Mouse (Mus musculus) heart, embryonic 11.5 days (tissue): ENCODE measurements around the gene Prkce. TPM values are rescaled to one million over a fixed set of nuclear protein-coding genes. Genes with fewer than 3 reads are reported as not detected.

Experiments
- ATAC-seq: fragments of 200-750 bp; cut with Nextera tagmentation; replicated peaks from 2 replicates; pipeline ENCODE4 v1.8.0; 2017; ENCODE audit warnings: moderate library complexity; ENCODE audit not compliant: insufficient number of reproducible peaks, low FRiP score, low TSS enrichment
- H3K27ac ChIP-seq: fragments of 300-500 bp; sonication (generic); 2 replicates; pipeline ENCODE4 v1.5.1; 2014; ENCODE audit warnings: mild to moderate bottlenecking, low read depth, low read length
- H3K27me3 ChIP-seq: fragments of 300-500 bp; sonication (generic); 2 replicates; pipeline ENCODE4 v1.6.1; 2014; ENCODE audit warnings: mild to moderate bottlenecking, low read length, mixed read lengths; ENCODE audit not compliant: control insufficient read depth, insufficient read depth
- H3K36me3 ChIP-seq: fragments of 300-500 bp; sonication (generic); 2 replicates; pipeline ENCODE4 v1.6.1; 2014; ENCODE audit warnings: mild to moderate bottlenecking, low read length, moderate library complexity, mixed read lengths; ENCODE audit not compliant: control insufficient read depth, insufficient read depth
- H3K4me1 ChIP-seq: fragments of 300-500 bp; sonication (generic); 2 replicates; pipeline ENCODE4 v1.6.1; 2014; ENCODE audit warnings: low read length; ENCODE audit not compliant: control insufficient read depth, insufficient read depth
- H3K4me2 ChIP-seq: fragments of 300-500 bp; sonication (generic); 2 replicates; pipeline ENCODE4 v1.6.1; 2014; ENCODE audit warnings: mild to moderate bottlenecking, moderate library complexity
- H3K4me3 ChIP-seq: fragments of 300-500 bp; sonication (generic); 2 replicates; pipeline ENCODE4 v1.5.1; 2014; ENCODE audit warnings: low read depth, low read length
- H3K9ac ChIP-seq: fragments of 300-500 bp; sonication (generic); 2 replicates; pipeline ENCODE4 v1.6.1; 2014; ENCODE audit warnings: mild to moderate bottlenecking, low read depth, low read length, moderate library complexity
- H3K9me3 ChIP-seq: fragments of 300-500 bp; sonication (generic); replicated peaks from 2 replicates; pipeline ENCODE4 v1.6.1; 2016; ENCODE audit warnings: low read length; ENCODE audit not compliant: control insufficient read depth
- WGBS: fragments of 180-500 bp; shearing (Covaris S2); extraction: QIAGEN DNeasy Blood & Tissue Kit; methylation state at CpG from one replicate; pipeline ENCODE4 v1.1.7; 2014; ENCODE audit not compliant: insufficient replicate concordance; 5-methylcytosine and 5-hydroxymethylcytosine counted together
- polyA plus RNA-seq: library from polyadenylated mRNA; unstranded; fragments of >200 nt; fragmentation: Nextera tagmentation; extraction: Ambion mirVana; gene quantifications from 2 replicates; pipeline ENCODE4 v1.2.1, GENCODE M21; 2014

Prkce gene
- polyA plus RNA-seq, 1 experiment from 2014 or later = 12.8 TPM

DNA sequence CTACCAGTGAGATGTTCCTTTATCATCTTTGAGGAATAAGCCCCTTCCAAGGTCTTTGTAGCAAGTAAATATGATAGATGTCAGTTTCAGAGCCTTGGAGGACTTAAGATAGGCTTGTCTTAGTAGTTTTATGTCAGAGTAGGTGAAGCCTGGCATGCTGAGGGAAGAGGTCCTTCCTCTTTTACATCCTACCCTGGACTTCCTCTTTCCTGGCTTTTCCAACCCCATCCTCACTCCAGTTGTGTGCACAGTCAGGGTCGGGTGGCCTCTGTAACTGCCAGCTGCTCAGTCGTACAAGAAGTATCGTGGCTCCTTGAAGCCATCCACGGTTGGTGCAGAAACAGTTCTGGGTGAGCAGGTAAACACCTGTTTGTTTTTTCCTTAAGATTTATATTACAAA is 517.7 kb downstream of the Prkce start:
- H3K4me1 ChIP-seq = no peaks in the 10 kb centered on the region
- ATAC-seq = no peak
- no peaks in the 10 kb centered on the region for H3K27me3 ChIP-seq
- 79% methylated on average over 4 of the region's 4 CpGs for WGBS
- no peak overlapping the region for H3K4me2 ChIP-seq
- no peak overlapping the region for H3K9ac ChIP-seq
- H3K27ac ChIP-seq = no peak overlapping the region
- H3K9me3 ChIP-seq = no peaks in the 10 kb centered on the region
- no peak overlapping the region for H3K4me3 ChIP-seq
- no peaks in the 10 kb centered on the region for H3K36me3 ChIP-seq

DNA sequence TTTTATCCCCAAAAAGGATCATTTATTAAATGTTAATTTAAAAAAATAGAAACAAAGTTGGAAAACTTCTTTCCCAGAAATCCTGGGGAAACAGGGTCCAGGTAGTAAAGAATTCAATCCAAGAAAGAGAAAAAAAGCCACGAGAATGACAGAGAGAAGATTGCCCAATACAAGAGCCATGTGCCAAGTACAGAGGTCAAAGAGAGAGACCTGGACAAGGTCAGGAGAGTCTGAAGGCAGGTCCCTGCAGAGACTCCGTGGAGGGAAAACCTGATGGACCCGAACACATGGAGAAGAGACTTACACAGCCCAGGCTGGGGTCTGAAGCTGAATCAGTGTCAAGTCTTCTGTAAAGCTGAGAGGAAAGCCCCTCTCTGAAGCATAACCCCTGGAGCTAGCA is 519.4 kb downstream of the Prkce start:
- H3K4me3 ChIP-seq = no peak overlapping the region
- H3K4me1 ChIP-seq = no peaks in the 10 kb centered on the region
- no peaks in the 10 kb centered on the region for H3K36me3 ChIP-seq
- H3K9ac ChIP-seq = no peak overlapping the region
- ATAC-seq = no peak
- WGBS = 63% methylated on average over 3 of the region's 3 CpGs
- no peaks in the 10 kb centered on the region for H3K27me3 ChIP-seq
- no peaks in the 10 kb centered on the region for H3K9me3 ChIP-seq
- H3K27ac ChIP-seq = no peak overlapping the region
- no peak overlapping the region for H3K4me2 ChIP-seq

DNA sequence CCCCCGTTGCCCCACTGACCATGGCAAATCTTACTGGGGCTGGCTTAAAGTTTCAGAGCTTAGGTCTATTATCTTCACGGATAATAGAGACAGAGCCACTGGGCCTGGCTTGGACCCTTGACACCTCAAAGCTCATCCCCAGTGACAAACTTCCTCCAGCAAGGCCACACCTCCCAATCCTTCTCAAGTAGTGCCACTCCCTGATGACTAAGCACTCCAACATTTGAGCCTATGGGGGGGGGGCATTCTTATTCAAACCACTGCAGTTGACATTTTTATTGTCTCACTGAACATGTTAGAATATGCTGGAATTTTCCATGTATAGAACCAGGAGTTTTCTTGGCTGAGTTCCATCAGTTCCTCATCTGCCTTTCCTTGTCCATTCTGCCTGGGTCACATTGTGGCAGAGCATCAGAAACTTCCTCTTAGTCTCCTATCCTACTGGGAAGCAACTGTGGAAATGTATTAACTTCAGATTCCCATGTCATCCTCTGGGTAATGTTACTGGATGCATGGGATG is 523.3 kb downstream of the Prkce start:
- WGBS = 90% methylated on average over 2 of the region's 2 CpGs
- ATAC-seq = no peak
- Histone ChIP-seq H3K9me3 (no peaks in the 10 kb centered on the region), H3K36me3 (no peaks in the 10 kb centered on the region), H3K4me2 (no peak overlapping the region), H3K4me3 (no peak overlapping the region), H3K27me3 (no peaks in the 10 kb centered on the region), H3K27ac (no peak overlapping the region), H3K4me1 (no peaks in the 10 kb centered on the region), H3K9ac (no peak overlapping the region)

DNA sequence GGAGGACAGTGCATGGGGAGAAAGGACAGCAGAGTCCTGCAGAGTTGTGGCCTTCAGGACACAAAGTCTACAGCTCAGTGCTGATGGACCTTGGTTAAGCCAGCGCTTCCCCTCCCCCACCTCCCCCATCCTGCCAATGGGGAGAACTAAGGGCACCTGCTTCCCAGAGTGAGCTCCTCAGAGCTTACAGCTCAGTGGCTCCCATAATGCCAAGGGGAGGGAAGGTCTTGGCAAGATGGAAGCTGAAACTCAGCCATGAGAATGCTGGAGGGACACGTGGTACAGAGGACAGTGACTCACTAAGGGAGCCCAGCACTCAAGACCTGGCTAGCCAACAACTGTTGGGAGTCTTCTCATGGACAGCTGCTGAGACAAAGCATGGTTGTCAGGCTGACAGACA is 530.2 kb downstream of the Prkce start:
- Histone ChIP-seq H3K9me3 (no peaks in the 10 kb centered on the region), H3K36me3 (no peaks in the 10 kb centered on the region), H3K4me1 (no peaks in the 10 kb centered on the region), H3K4me2 (no peak overlapping the region), H3K27me3 (no peaks in the 10 kb centered on the region), H3K9ac (no peak overlapping the region), H3K4me3 (no peak overlapping the region), H3K27ac (no peak overlapping the region)
- 82% methylated on average over 2 of the region's 2 CpGs for WGBS
- ATAC-seq = no peak

DNA sequence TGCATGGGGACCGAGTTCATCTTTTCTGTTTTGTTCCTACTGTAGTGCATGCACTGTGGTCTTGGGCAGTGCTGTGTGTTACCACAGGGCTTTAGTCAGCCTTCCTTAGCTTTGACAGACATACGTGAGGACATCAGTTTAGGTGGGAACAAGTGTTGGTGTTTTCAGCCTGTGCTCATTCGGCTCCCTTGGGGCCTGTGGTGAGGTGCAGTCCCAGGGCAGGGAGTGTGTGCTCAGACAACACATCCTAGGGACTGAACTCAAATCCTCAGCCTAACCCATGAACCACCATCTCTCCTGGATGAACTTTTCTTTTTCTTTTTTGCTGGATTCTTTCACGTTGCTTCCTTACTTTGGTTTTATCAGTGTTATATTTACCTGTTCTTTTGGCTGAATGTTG is 535.8 kb downstream of the Prkce start:
- no peaks in the 10 kb centered on the region for H3K27me3 ChIP-seq
- no peak overlapping the region for H3K27ac ChIP-seq
- no peaks in the 10 kb centered on the region for H3K36me3 ChIP-seq
- H3K4me1 ChIP-seq = no peaks in the 10 kb centered on the region
- WGBS = 72% methylated on average over 4 of the region's 4 CpGs
- H3K4me3 ChIP-seq = no peak overlapping the region
- no peak for ATAC-seq
- H3K9me3 ChIP-seq = no peaks in the 10 kb centered on the region
- H3K4me2 ChIP-seq = no peak overlapping the region
- no peak overlapping the region for H3K9ac ChIP-seq

DNA sequence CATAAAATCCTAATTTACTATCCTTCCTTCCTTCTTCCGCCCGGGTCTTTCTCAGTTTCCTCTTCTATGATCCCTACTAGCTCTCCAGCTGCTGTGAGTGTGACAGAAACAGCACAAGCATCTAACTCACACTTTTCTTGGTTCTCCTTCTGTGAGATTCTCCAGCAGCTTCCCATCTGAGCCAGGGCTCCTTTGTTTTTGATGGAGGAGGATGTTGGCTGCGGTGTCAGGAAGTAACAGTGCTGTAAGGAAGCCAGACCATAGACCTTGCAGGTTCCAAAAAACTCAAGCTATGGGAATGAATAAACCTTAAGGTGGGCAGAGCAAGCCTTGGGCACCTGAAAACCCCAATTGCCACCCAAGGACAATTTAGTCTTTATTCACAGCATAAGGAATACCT is 537.7 kb downstream of the Prkce start:
- no peak overlapping the region for H3K4me2 ChIP-seq
- H3K4me3 ChIP-seq = no peak overlapping the region
- no peaks in the 10 kb centered on the region for H3K4me1 ChIP-seq
- no peak overlapping the region for H3K9ac ChIP-seq
- WGBS = 71% methylated on average over 3 of the region's 3 CpGs
- H3K9me3 ChIP-seq = no peaks in the 10 kb centered on the region
- H3K36me3 ChIP-seq = no peaks in the 10 kb centered on the region
- no peak for ATAC-seq
- H3K27ac ChIP-seq = no peak overlapping the region
- no peaks in the 10 kb centered on the region for H3K27me3 ChIP-seq

DNA sequence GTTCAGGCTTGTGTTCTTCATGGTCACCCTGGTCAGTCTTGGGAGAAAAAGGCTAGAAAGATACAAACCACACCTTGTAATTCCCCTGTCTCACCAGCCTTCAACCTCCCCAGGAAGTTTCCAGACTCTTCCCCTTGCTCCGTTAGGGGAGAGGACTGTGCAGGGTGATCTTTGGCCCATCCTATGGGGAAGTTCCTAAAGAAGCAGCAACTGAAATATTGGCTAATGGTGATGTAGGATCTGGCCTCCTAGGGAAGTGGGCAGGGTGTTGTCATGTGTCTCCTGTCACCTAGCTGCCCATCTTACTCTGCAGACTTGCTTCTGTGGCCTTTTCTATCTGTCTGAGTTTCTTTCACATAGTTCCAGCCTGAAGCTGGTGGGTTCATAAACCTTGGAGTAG is 538.9 kb downstream of the Prkce start:
- H3K4me3 ChIP-seq = no peak overlapping the region
- no peak for ATAC-seq
- H3K27me3 ChIP-seq = no peaks in the 10 kb centered on the region
- H3K9ac ChIP-seq = no peak overlapping the region
- no peak overlapping the region for H3K27ac ChIP-seq
- H3K4me1 ChIP-seq = no peaks in the 10 kb centered on the region
- WGBS = 70% methylated on average over 1 of the region's 1 CpGs
- H3K36me3 ChIP-seq = no peaks in the 10 kb centered on the region
- H3K9me3 ChIP-seq = no peaks in the 10 kb centered on the region
- no peak overlapping the region for H3K4me2 ChIP-seq

Other genes starting within 250 kb of the Prkce start
- gene Srbd1, start 22.6 kb upstream of the Prkce start, polyA plus RNA-seq = 7.4 and 8.4 TPM in 2 replicates